Mouse (Mus musculus): Measurements from ENCODE around the gene 9430015G10Rik.

The 9430015G10Rik gene

GRCm38 (mm10) chr4:156169129-156169528, 59.3 kb downstream of the 9430015G10Rik start:
- no peak for DNase-seq (ENCODE audit: low spot score in 2 of 2)

- no peak for DNase-seq (ENCODE audit: low spot score in 2 of 2)
Observed at GRCm38 (mm10) chr4:156171828-156172227, 62.0 kb downstream of the 9430015G10Rik start.
